Mouse (Mus musculus) ES-CJ7 (cell line): Measurements from ENCODE around the gene Itk.

Experiments
- DNase-seq: peaks from one replicate; pipeline ENCODE4 v3.0.0; 2011; ENCODE audit warnings: low read depth, low spot score

Gene Itk

DNA sequence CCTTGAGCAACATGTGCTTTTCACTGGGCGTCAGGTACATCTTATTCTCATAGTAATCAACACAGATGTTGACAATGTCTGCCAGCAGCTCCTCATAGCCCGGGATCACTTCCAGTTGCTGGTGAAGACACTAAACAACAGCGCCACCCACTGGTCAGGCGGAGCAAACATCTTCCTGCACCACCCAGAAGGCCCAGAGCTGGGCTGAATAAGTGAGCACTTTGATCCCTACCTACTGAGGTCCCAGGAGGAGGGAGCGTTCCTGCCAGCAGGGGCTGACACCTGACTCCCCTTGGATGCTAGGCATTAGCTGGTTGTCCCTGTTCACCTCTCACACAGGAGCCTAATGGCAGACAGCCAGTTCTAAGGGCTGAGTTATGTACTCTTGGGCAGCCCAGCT, 112.5 kb downstream of the Itk start:
- DNase-seq, result peak; percentile 91

DNA sequence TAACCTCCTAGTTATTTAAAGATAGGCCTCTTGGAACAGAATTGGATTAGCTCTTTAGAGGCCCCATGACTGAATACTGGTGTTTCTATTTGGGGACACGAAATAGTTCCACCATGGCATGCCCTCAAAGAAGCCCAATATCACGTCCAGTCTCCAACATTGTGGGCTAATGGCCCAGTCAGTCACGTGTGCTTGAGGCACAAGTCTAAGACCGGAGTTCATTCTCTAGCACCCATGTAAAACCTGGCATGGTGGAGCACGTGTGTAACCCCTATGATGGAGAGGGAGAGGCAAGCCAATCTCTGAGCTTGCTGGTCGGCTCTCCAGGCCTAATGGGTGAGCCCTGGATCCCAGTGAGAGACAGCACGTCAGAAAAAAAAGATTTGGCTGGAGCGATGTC, 113.1 kb downstream of the Itk start:
- DNase-seq, result no peak

DNA sequence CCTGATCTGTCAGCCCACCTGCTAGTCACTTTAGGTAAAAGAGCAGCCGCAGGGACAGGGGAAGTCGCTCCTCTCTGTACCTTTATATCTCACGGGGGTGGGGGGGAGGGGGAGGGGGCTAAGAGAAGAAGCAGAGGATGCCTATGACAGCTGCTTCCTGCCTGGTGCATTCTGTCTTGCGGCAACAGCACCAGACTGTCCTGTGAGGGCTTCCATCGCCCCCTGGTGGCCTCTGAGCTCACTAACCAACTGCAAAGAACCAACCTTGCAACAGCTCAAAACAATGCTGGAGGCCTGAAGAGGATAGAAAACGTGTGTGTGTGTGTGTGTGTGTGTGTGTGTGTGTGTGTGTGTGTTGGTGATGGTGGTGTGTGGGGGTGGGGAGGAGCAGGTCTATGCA, 114.0 kb downstream of the Itk start:
- DNase-seq, result peak; percentile 89
